Mouse (Mus musculus) inflammation-experienced regulatory T-cells, adult 16 weeks (primary cell): ENCODE measurements around the gene Zfp825. TPM values are rescaled to one million over a fixed set of nuclear protein-coding genes. Genes with fewer than 3 reads are reported as not detected.

Source experiments
- polyA plus RNA-seq: library from polyadenylated mRNA; unstranded; fragments of 100-300 nt; shearing (Covaris generic); gene quantifications from one replicate; pipeline ENCODE4 v1.2.1, GENCODE M21; 2017

The Zfp825 gene
- 25.9 TPM for polyA plus RNA-seq

GRCm38 (mm10) chr13:74493911-74494679, at the start of gene Zfp825:
Gene Zfp825 (minus strand): TSS chr13:74493992.

Other genes starting within 250 kb of the Zfp825 start
- 0.52 TPM for gene Ahrr, start 201.7 kb downstream of the Zfp825 start, polyA plus RNA-seq
- gene Pdcd6, start 176.4 kb downstream of the Zfp825 start, polyA plus RNA-seq, result 197 TPM
- 395 TPM for gene Sdha, start 143.7 kb downstream of the Zfp825 start, polyA plus RNA-seq
- gene Ccdc127, start 143.7 kb downstream of the Zfp825 start, polyA plus RNA-seq, result 39.3 TPM
- gene Lrrc14b, start 130.0 kb downstream of the Zfp825 start, polyA plus RNA-seq, result not detected
- gene Zfp72, start 103.2 kb downstream of the Zfp825 start, polyA plus RNA-seq, result 3.5 TPM
- gene Ftl1-ps1, start 94.3 kb downstream of the Zfp825 start, polyA plus RNA-seq, result 50.3 TPM
- 152 TPM for gene Erap1, start 145.6 kb upstream of the Zfp825 start, polyA plus RNA-seq